Mouse (Mus musculus) liver, embryonic 14.5 days (tissue): ENCODE measurements around the gene Wipf2.

Experiments
- CTCF ChIP-seq: IDR thresholded peaks from 2 replicates; pipeline ENCODE4 v1.5.1; 2016; ENCODE audit warnings: antibody characterized with exemption, low read depth, control low read depth
- EP300 ChIP-seq: IDR thresholded peaks from 2 replicates; pipeline ENCODE4 v1.6.1; 2016; ENCODE audit warnings: antibody characterized with exemption, low read depth

GRCm38 (mm10) chr11:98953835-98954320 is 90.4 kb downstream of the Wipf2 start:
- TF ChIP-seq CTCF (no peak), EP300 (no peak)
